Mouse (Mus musculus) forebrain, embryonic 12.5 days (tissue): ENCODE data around the gene Pcnx2. TPM values are rescaled to one million over a fixed set of nuclear protein-coding genes. Genes with fewer than 3 reads are reported as not detected.

Experiments
- ATAC-seq: fragments of 200-750 bp; cut with Nextera tagmentation; 2 replicates; pipeline ENCODE4 v1.8.0; 2017; ENCODE audit warnings: moderate TSS enrichment; ENCODE audit not compliant: low FRiP score
- H3K27ac ChIP-seq: fragments of 300-500 bp; sonication (generic); 2 replicates; pipeline ENCODE4 v1.5.1; 2016; ENCODE audit warnings: mild to moderate bottlenecking
- H3K27me3 ChIP-seq: fragments of 300-500 bp; sonication (generic); 2 replicates; pipeline ENCODE4 v1.6.1; 2016; ENCODE audit warnings: mild to moderate bottlenecking
- H3K36me3 ChIP-seq: fragments of 300-500 bp; sonication (generic); replicated peaks from 2 replicates; pipeline ENCODE4 v1.6.1; 2016; ENCODE audit warnings: mild to moderate bottlenecking
- H3K4me1 ChIP-seq: fragments of 300-500 bp; sonication (generic); 2 replicates; pipeline ENCODE4 v1.6.1; 2016
- H3K4me2 ChIP-seq: fragments of 300-500 bp; sonication (generic); 2 replicates; pipeline ENCODE4 v1.6.1; 2016; ENCODE audit warnings: mild to moderate bottlenecking, moderate library complexity
- H3K4me3 ChIP-seq: fragments of 300-500 bp; sonication (generic); replicated peaks from 2 replicates; pipeline ENCODE4 v1.5.1; 2016; ENCODE audit warnings: mild to moderate bottlenecking
- H3K9ac ChIP-seq: fragments of 300-500 bp; sonication (generic); 2 replicates; pipeline ENCODE4 v1.6.1; 2016; ENCODE audit warnings: mild to moderate bottlenecking
- H3K9me3 ChIP-seq: fragments of 300-500 bp; sonication (generic); 2 replicates; pipeline ENCODE4 v1.6.1; 2016
- WGBS: fragments of 180-500 bp; shearing (Covaris S2); methylation state at CpG from one replicate; pipeline ENCODE4 v1.1.7; 2016; 5-methylcytosine and 5-hydroxymethylcytosine counted together
- polyA plus RNA-seq: library from polyadenylated mRNA; unstranded; fragments of >200 nt; fragmentation: Nextera tagmentation; extraction: Ambion mirVana; gene quantifications from 2 replicates; pipeline ENCODE4 v1.2.1, GENCODE M21; 2016

The Pcnx2 gene
- polyA plus RNA-seq, 1 experiment from 2014 or later, result 1.3 TPM

DNA sequence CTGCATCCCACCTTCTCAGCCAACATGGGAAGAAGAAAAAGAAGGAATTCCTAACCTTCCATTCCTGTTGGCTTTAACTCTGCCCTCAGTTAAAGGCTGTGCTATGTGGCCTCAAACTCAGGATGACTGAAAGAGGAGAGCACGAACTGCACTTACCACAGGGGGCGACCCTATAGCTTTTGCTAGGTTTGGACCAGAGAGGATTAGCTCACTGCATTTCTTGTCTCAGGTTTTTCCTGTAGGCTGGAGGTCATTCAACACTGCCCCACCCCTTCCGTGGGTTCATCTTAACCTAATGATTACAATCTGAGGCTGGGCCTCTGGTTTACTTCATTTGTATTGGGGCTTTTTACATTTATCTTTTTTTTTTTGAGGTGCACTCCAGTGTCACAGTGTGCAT, 123.1 kb downstream of the Pcnx2 start:
- no peaks in the 10 kb centered on the region for H3K27me3 ChIP-seq
- H3K36me3 ChIP-seq, result peaks cover 7% of the 10 kb centered on the region; the same call in 1 of the 2 replicates
- no peaks in the 10 kb centered on the region for H3K9me3 ChIP-seq
- H3K4me2 ChIP-seq, result no peak overlapping the region
- no peak overlapping the region for H3K4me3 ChIP-seq
- H3K9ac ChIP-seq, result no peak overlapping the region
- no peak for ATAC-seq
- H3K27ac ChIP-seq, result no peak overlapping the region
- 63% methylated on average over 3 of the region's 3 CpGs for WGBS
- 0 out of 2 replicates have a peak, but pooled peaks cover 3% of the 10 kb centered on the region for H3K4me1 ChIP-seq

DNA sequence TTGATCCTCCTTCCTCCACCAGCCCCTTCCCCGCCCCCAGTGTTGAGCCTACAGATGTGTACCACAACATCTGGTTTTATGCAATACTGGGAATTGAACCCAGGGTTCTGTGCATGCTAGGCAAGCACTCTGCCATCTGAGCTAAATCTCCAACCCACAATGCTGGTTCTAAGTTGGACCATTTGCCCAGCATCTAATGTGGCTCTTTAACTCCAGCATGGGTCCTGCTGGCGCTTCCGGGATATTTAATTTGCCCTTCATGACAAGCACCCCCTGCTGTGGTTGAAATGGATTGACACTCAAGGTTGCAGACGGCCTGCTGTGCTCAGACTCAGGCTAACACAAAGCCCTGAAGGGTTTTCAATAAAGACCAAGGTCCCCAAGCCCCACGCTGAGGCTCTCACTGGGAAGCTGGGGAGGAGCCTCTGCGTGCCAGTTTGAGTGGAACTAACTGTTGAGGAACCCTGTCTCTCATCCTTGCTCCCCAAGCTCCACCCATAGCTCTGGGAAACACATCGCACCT, 124.8 kb downstream of the Pcnx2 start:
- no peak overlapping the region for H3K27ac ChIP-seq
- 46% methylated on average over 7 of the region's 7 CpGs for WGBS
- no peak for ATAC-seq
- no peaks in the 10 kb centered on the region for H3K27me3 ChIP-seq
- H3K4me1 ChIP-seq, result 0 out of 2 replicates have a peak, but pooled peaks cover 3% of the 10 kb centered on the region
- no peak overlapping the region for H3K9ac ChIP-seq
- no peaks in the 10 kb centered on the region for H3K9me3 ChIP-seq
- H3K4me2 ChIP-seq, result no peak overlapping the region
- peaks cover 7% of the 10 kb centered on the region; the same call in 1 of the 2 replicates for H3K36me3 ChIP-seq
- H3K4me3 ChIP-seq, result no peak overlapping the region

DNA sequence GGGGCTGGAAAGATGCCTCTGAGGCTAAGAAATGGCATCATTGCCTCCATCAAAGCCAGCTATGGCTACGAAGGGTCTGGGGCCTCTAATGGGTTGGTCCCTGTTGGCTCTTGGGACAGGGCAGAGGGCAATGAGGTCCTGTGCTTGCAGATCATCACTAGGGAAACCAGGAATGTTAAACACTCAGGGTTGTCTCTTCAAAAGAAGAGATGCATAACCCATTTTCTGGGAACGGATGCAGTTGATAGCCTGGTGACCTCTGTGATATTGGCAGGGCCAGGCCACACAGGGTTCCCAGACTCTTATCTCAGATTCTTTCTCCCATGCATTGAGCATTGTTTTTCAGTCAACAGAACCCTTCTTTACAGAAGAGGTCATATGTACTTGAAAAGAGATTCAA, 125.8 kb downstream of the Pcnx2 start:
- Histone ChIP-seq H3K9me3 (no peaks in the 10 kb centered on the region), H3K4me3 (no peak overlapping the region), H3K4me2 (no peak overlapping the region), H3K4me1 (0 out of 2 replicates have a peak, but pooled peaks cover 3% of the 10 kb centered on the region), H3K9ac (no peak overlapping the region), H3K36me3 (peaks cover 7% of the 10 kb centered on the region; the same call in 1 of the 2 replicates), H3K27me3 (no peaks in the 10 kb centered on the region), H3K27ac (no peak overlapping the region)
- 74% methylated on average over 2 of the region's 2 CpGs for WGBS
- no peak for ATAC-seq

GRCm38 (mm10) chr8:125768079-125768478, 130.0 kb downstream of the Pcnx2 start:
- 92% methylated on average over 10 of the region's 10 CpGs for WGBS
- Histone ChIP-seq H3K9me3 (peaks cover 5% of the 10 kb centered on the region; the same call in 1 of the 2 replicates), H3K4me2 (no peak overlapping the region), H3K27ac (no peak overlapping the region), H3K36me3 (peaks cover 7% of the 10 kb centered on the region; the same call in 1 of the 2 replicates), H3K9ac (no peak overlapping the region), H3K4me1 (no peaks in the 10 kb centered on the region), H3K27me3 (no peaks in the 10 kb centered on the region), H3K4me3 (no peak overlapping the region)
- ATAC-seq, result no peak

GRCm38 (mm10) chr8:125763066-125763786, 134.9 kb downstream of the Pcnx2 start:
- Histone ChIP-seq H3K36me3 (no peaks in the 10 kb centered on the region), H3K4me3 (no peak overlapping the region), H3K27ac (no peak overlapping the region), H3K9me3 (peaks cover 5% of the 10 kb centered on the region; the same call in 1 of the 2 replicates), H3K27me3 (no peaks in the 10 kb centered on the region), H3K4me2 (no peak overlapping the region), H3K4me1 (no peaks in the 10 kb centered on the region), H3K9ac (no peak overlapping the region)
- ATAC-seq, result no peak
- 93% methylated on average over 16 of the region's 16 CpGs for WGBS

- Histone ChIP-seq H3K36me3 (no peaks in the 10 kb centered on the region), H3K27ac (no peak overlapping the region), H3K4me3 (no peak overlapping the region), H3K4me2 (no peak overlapping the region), H3K9me3 (peaks cover 5% of the 10 kb centered on the region; the same call in 1 of the 2 replicates), H3K4me1 (peaks cover 9% of the 10 kb centered on the region; the same call in 1 of the 2 replicates), H3K9ac (no peak overlapping the region), H3K27me3 (no peaks in the 10 kb centered on the region; the same call in 1 of the 2 replicates)
- no peak for ATAC-seq
- 51% methylated on average over 10 of the region's 10 CpGs for whole genome bisulfite sequencing
Measured at GRCm38 (mm10) chr8:125759022-125759421, 139.1 kb downstream of the Pcnx2 start.

GRCm38 (mm10) chr8:125757106-125757496, 141.0 kb downstream of the Pcnx2 start:
- no peaks in the 10 kb centered on the region for H3K9me3 ChIP-seq
- no peak overlapping the region for H3K4me3 ChIP-seq
- H3K27me3 ChIP-seq, result no peaks in the 10 kb centered on the region; the same call in 1 of the 2 replicates
- ATAC-seq, result no peak
- H3K27ac ChIP-seq, result 0 out of 2 replicates have a peak overlapping the region, but pooled peaks have one; percentile 25
- WGBS, result 82% methylated on average over 1 of the region's 1 CpGs
- H3K9ac ChIP-seq, result no peak overlapping the region
- peaks cover 9% of the 10 kb centered on the region; the same call in 1 of the 2 replicates for H3K4me1 ChIP-seq
- no peak overlapping the region for H3K4me2 ChIP-seq
- no peaks in the 10 kb centered on the region for H3K36me3 ChIP-seq

DNA sequence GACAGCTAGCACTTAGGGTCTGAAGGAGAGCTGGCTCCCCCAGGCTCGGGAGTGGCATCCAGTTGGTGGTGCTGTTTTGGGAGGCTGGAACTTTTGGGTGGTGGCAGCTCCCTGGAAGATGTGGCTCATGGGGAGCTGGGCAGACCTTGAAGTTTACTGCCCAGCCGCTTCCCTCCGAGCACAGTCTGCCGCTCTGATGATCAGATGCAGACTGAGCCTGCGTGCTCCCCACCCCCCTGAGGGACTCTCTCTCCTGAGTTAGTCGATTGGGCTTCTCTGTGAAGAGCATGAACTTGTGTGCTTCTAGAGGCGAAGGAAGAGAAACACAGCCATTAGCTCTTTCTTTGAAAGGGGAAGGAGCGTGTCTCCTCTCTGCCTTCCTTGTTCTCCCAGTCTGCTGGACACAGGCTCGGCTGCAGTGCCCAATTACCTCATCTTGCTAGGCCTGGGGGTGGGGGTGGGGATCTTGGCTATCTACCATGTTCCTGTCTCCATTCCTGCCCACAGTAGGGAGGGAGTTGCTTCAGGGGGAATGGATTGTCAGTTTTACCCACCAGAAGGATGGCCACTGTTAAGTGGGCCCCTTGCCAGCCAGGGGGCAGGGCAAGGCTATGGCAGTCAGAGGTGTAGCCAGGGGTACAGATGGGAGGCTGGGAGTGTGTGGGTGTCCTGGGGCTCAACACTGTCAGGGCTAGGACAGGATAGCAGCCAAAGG, 141.6 kb downstream of the Pcnx2 start:
- ATAC-seq, result peak; percentile 36; the same call in 1 of the 2 replicates
- Histone ChIP-seq H3K4me3 (no peak overlapping the region), H3K4me1 (peaks cover 9% of the 10 kb centered on the region; the same call in 1 of the 2 replicates), H3K9me3 (no peaks in the 10 kb centered on the region), H3K36me3 (no peaks in the 10 kb centered on the region), H3K4me2 (no peak overlapping the region), H3K27ac (0 out of 2 replicates have a peak overlapping the region, but pooled peaks have one; percentile 25), H3K9ac (no peak overlapping the region), H3K27me3 (no peaks in the 10 kb centered on the region; the same call in 1 of the 2 replicates)
- WGBS, result 62% methylated on average over 9 of the region's 9 CpGs

GRCm38 (mm10) chr8:125755896-125756295, 142.2 kb downstream of the Pcnx2 start:
- H3K4me1 ChIP-seq, result peaks cover 12% of the 10 kb centered on the region
- no peaks in the 10 kb centered on the region for H3K9me3 ChIP-seq
- WGBS, result 82% methylated on average over 8 of the region's 8 CpGs
- no peaks in the 10 kb centered on the region; the same call in 1 of the 2 replicates for H3K27me3 ChIP-seq
- no peak for ATAC-seq
- H3K4me2 ChIP-seq, result no peak overlapping the region
- no peak overlapping the region for H3K4me3 ChIP-seq
- H3K36me3 ChIP-seq, result no peaks in the 10 kb centered on the region
- H3K27ac ChIP-seq, result no peak overlapping the region
- H3K9ac ChIP-seq, result no peak overlapping the region

DNA sequence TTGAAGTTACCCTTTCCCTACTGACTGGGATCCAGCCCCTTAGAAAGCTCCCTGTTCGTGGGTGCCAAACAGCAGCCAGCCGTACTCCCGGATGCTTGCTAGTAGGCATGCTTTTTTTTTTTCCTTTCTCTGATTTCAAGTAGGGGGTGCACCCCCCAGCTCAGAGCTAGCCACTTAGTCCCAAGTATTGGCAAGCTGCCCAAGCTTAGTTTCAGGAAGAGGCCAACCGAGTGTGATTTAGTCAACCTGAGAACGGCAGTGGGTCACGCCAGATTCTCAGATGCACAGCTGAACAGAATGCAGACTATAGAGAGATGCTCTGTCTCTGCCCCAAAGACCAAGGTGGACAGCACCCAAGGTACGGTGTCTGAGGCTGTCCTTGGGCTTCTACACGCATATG, 147.3 kb downstream of the Pcnx2 start:
- ATAC-seq, result no peak
- Histone ChIP-seq H3K27ac (no peak overlapping the region), H3K4me2 (no peak overlapping the region), H3K4me3 (no peak overlapping the region), H3K27me3 (no peaks in the 10 kb centered on the region), H3K9me3 (no peaks in the 10 kb centered on the region), H3K4me1 (peaks cover 8% of the 10 kb centered on the region; the same call in 1 of the 2 replicates), H3K9ac (no peak overlapping the region), H3K36me3 (no peaks in the 10 kb centered on the region)
- WGBS, result 77% methylated on average over 8 of the region's 8 CpGs

- no peaks in the 10 kb centered on the region for H3K36me3 ChIP-seq
- peaks cover 6% of the 10 kb centered on the region; the same call in 1 of the 2 replicates for H3K4me1 ChIP-seq
- no peak overlapping the region for H3K4me2 ChIP-seq
- H3K27ac ChIP-seq, result no peak overlapping the region
- no peak overlapping the region for H3K4me3 ChIP-seq
- no peaks in the 10 kb centered on the region for H3K9me3 ChIP-seq
- 85% methylated on average over 8 of the region's 8 CpGs for WGBS
- no peaks in the 10 kb centered on the region for H3K27me3 ChIP-seq
- ATAC-seq, result no peak
- 0 out of 2 replicates have a peak overlapping the region, but pooled peaks have one; percentile 8 for H3K9ac ChIP-seq
Measured at GRCm38 (mm10) chr8:125747390-125747789, 150.7 kb downstream of the Pcnx2 start.

DNA sequence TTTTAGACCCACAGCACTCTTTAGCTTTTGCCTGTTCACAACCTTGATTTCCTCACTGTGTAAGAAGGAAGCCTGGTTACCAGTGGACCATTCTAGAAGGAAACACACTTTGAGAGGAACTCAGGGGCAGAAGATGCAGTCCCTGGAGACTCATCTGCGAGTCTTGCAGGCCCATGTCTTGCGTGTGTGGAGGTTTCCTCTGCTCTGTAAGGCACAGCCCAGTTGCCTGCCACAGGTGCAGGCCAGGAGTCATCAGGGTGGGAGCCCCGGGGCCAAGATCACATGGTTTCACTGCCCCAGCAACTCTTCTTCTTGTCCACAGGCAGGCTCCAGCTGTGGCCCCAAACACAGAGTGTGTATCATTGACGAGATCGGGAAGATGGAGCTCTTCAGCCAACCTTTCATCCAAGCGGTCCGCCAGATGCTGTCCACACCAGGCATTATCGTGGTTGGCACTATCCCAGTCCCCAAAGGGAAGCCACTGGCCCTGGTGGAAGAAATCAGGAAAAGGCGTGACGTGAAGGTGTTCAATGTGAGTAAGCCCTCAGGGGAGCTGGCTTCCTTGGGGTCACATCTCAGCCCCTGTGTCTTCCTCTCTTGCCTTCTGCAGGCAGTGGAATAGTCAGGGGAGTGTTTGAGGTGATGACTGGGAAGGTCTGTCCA, 153.1 kb downstream of the Pcnx2 start:
- ATAC-seq, result no peak
- Histone ChIP-seq H3K4me1 (no peaks in the 10 kb centered on the region), H3K27me3 (no peaks in the 10 kb centered on the region), H3K27ac (no peak overlapping the region), H3K36me3 (no peaks in the 10 kb centered on the region), H3K9ac (no peak overlapping the region), H3K4me2 (no peak overlapping the region), H3K9me3 (no peaks in the 10 kb centered on the region), H3K4me3 (no peak overlapping the region)
- WGBS, result 91% methylated on average over 10 of the region's 10 CpGs
